Mouse (Mus musculus): Measurements from ENCODE around the gene Smchd1.

- TF ChIP-seq CTCF (IDR thresholded peaks at IDR 0.05; ENCODE audit: borderline replicate concordance, control insufficient read depth, extremely low read depth, insufficient read depth, low read length, poor library complexity) (no peak), POLR2A (IDR thresholded peaks at IDR 0.05; ENCODE audit: control insufficient read depth, extremely low read depth, insufficient read depth, low read length, poor library complexity) (no peak)
These were observed 16.2 kb upstream of the Smchd1 start for GRCm38 (mm10) chr17:71491332-71491686.

All from thymus, adult 2 months (tissue).